Comparison of ENCODE assay signal across 16 mouse cellular contexts in the genomic region with DNA sequence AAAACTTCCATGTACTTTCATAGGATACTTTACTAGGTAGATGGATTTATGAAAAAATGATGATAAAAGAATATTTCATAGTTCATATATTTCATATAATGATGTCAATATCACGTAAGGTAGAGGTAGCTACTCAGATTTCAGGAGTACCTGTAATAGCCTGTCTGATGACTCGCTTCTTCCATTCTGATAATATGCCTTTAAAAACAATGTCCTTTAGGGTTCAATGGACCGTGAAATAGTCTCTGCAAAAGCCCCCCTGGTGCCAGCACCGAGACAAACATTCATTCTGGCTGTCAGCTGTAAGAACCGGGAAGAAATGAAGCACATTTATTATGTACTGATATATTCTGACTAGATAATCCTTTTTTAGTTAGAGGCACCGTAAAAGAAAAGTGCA.
DNase-seq lines count a peak whose midpoint lies in the region; ATAC-seq lines count a peak whose summit lies in the region.
"Had no signal": no experiment of that assay in that cellular context is flagged by ENCODE, and none has a peak within 500 bp of the region (broad histone marks: within the 10 kb centered on the region; RNA-seq: fewer than 3 reads in every experiment).

No protein-coding gene starts in this region.

- no peaks in the 10 kb centered on the region for H3K9me3 ChIP-seq in hindbrain, embryonic 11.5 days (ENCODE audit: control insufficient read depth, low read length)
- no peaks in the 10 kb centered on the region for H3K9me3 ChIP-seq in hindbrain, embryonic 16.5 days (ENCODE audit: control insufficient read depth, low read length)
- H3K9me3 ChIP-seq in neural tube, embryonic 12.5 days, result no peaks in the 10 kb centered on the region
- H3K9me3 ChIP-seq in neural tube, embryonic 15.5 days (replicated peaks), result no peaks in the 10 kb centered on the region
- no peaks in the 10 kb centered on the region for H3K9me3 ChIP-seq in midbrain, embryonic 16.5 days (replicated peaks; ENCODE audit: control insufficient read depth, low read length, poor library complexity, severe bottlenecking)
- H3K9me3 ChIP-seq: hindbrain, embryonic 15.5 days; limb, embryonic 12.5 days had no signal

- ATAC-seq in hindbrain, embryonic 11.5 days (ENCODE audit: low FRiP score), result peak; percentile 76; the same call in 1 of the 2 replicates
- no peak for ATAC-seq in hindbrain, embryonic 16.5 days
- peak; percentile 65 for ATAC-seq in neural tube, embryonic 12.5 days (ENCODE audit: low FRiP score, low read depth)
- ATAC-seq in neural tube, embryonic 15.5 days (ENCODE audit: low FRiP score), result no peak
- ATAC-seq in midbrain, embryonic 16.5 days, result 0 out of 2 replicates have a peak, but pooled peaks have one; percentile 36
- no peak for ATAC-seq in erythroblast, adult 5-6 weeks (replicated peaks; ENCODE audit: low FRiP score, poor library complexity, severe bottlenecking)
- ATAC-seq: liver, embryonic 12.5 days had no signal

- H3K36me3 ChIP-seq in hindbrain, embryonic 11.5 days (ENCODE audit: control insufficient read depth, insufficient read depth, low read length), result no peaks in the 10 kb centered on the region
- H3K36me3 ChIP-seq in hindbrain, embryonic 16.5 days (ENCODE audit: control insufficient read depth, insufficient read depth, low read length), result no peaks in the 10 kb centered on the region
- H3K36me3 ChIP-seq in neural tube, embryonic 12.5 days, result no peaks in the 10 kb centered on the region
- H3K36me3 ChIP-seq in neural tube, embryonic 15.5 days, result no peaks in the 10 kb centered on the region
- no peaks in the 10 kb centered on the region for H3K36me3 ChIP-seq in midbrain, embryonic 16.5 days (ENCODE audit: control insufficient read depth, insufficient read depth, low read length)
- H3K36me3 ChIP-seq: hindbrain, embryonic 15.5 days; limb, embryonic 12.5 days; liver, embryonic 12.5 days had no signal

- 37% methylated on average over 6 of the region's 6 CpGs for WGBS in hindbrain, embryonic 11.5 days
- WGBS in hindbrain, embryonic 16.5 days, result 15% methylated on average over 6 of the region's 6 CpGs
- 25% methylated on average over 6 of the region's 6 CpGs for WGBS in neural tube, embryonic 12.5 days
- 18% methylated on average over 6 of the region's 6 CpGs for WGBS in neural tube, embryonic 15.5 days
- WGBS in midbrain, embryonic 16.5 days, result 28% methylated on average over 6 of the region's 6 CpGs

- H3K27me3 ChIP-seq in hindbrain, embryonic 11.5 days (ENCODE audit: control insufficient read depth, insufficient read depth, low read length), result no peaks in the 10 kb centered on the region
- no peaks in the 10 kb centered on the region for H3K27me3 ChIP-seq in hindbrain, embryonic 16.5 days (replicated peaks; ENCODE audit: control insufficient read depth, insufficient read depth, low read length)
- no peaks in the 10 kb centered on the region for H3K27me3 ChIP-seq in neural tube, embryonic 12.5 days (replicated peaks)
- no peaks in the 10 kb centered on the region for H3K27me3 ChIP-seq in neural tube, embryonic 15.5 days (replicated peaks)
- H3K27me3 ChIP-seq in midbrain, embryonic 16.5 days (ENCODE audit: control insufficient read depth, insufficient read depth, low read depth, low read length), result no peaks in the 10 kb centered on the region
- H3K27me3 ChIP-seq: hindbrain, embryonic 15.5 days; limb, embryonic 12.5 days; liver, embryonic 12.5 days had no signal

- no peak overlapping the region for H3K4me3 ChIP-seq in hindbrain, embryonic 11.5 days (ENCODE audit: low read depth, low read length)
- no peak overlapping the region for H3K4me3 ChIP-seq in hindbrain, embryonic 16.5 days (ENCODE audit: low read length)
- H3K4me3 ChIP-seq in neural tube, embryonic 12.5 days, result no peak overlapping the region
- no peak overlapping the region for H3K4me3 ChIP-seq in neural tube, embryonic 15.5 days (replicated peaks)
- H3K4me3 ChIP-seq in midbrain, embryonic 16.5 days (ENCODE audit: low read depth, low read length), result no peak overlapping the region
- H3K4me3 ChIP-seq: hindbrain, embryonic 15.5 days; limb, embryonic 12.5 days; liver, embryonic 12.5 days had no signal

- no peak overlapping the region for H3K27ac ChIP-seq in hindbrain, embryonic 11.5 days (ENCODE audit: low read depth, low read length)
- no peak overlapping the region for H3K27ac ChIP-seq in hindbrain, embryonic 16.5 days (ENCODE audit: low read depth, low read length)
- no peak overlapping the region for H3K27ac ChIP-seq in neural tube, embryonic 12.5 days
- no peak overlapping the region for H3K27ac ChIP-seq in neural tube, embryonic 15.5 days (replicated peaks)
- no peak overlapping the region for H3K27ac ChIP-seq in midbrain, embryonic 16.5 days (ENCODE audit: low read length)
- H3K27ac ChIP-seq: hindbrain, embryonic 15.5 days; limb, embryonic 12.5 days; liver, embryonic 12.5 days had no signal

- H3K4me2 ChIP-seq in hindbrain, embryonic 11.5 days (replicated peaks; ENCODE audit: low read depth, low read length), result no peak overlapping the region
- H3K4me2 ChIP-seq in hindbrain, embryonic 16.5 days (ENCODE audit: low read length), result no peak overlapping the region
- H3K4me2 ChIP-seq in neural tube, embryonic 12.5 days (replicated peaks), result no peak overlapping the region
- no peak overlapping the region for H3K4me2 ChIP-seq in neural tube, embryonic 15.5 days
- H3K4me2 ChIP-seq in midbrain, embryonic 16.5 days (ENCODE audit: low read length), result no peak overlapping the region
- H3K4me2 ChIP-seq: hindbrain, embryonic 15.5 days; limb, embryonic 12.5 days; liver, embryonic 12.5 days; lung, embryonic 14.5 days had no signal

- DNase-seq in hindbrain, embryonic 11.5 days (ENCODE audit: low spot score), result peak; percentile 15
- no peak for DNase-seq in right cerebral cortex, postnatal 14 days
- DNase-seq: adrenal gland, adult 8-10 months; cerebellum, postnatal 14 days; kidney, adult 11 months; kidney, postnatal 10 days; lung, embryonic 14.5 days; lung, postnatal 36 days had no signal

- H3K4me1 ChIP-seq in hindbrain, embryonic 11.5 days (replicated peaks; ENCODE audit: control insufficient read depth, insufficient read depth, low read length), result no peaks in the 10 kb centered on the region
- H3K4me1 ChIP-seq in hindbrain, embryonic 16.5 days (ENCODE audit: control insufficient read depth, insufficient read depth, low read depth, low read length), result no peaks in the 10 kb centered on the region; the same call in 1 of the 2 replicates
- 0 out of 2 replicates have a peak, but pooled peaks cover 3% of the 10 kb centered on the region for H3K4me1 ChIP-seq in neural tube, embryonic 12.5 days
- no peaks in the 10 kb centered on the region for H3K4me1 ChIP-seq in neural tube, embryonic 15.5 days
- no peaks in the 10 kb centered on the region for H3K4me1 ChIP-seq in midbrain, embryonic 16.5 days (ENCODE audit: control insufficient read depth, insufficient read depth, low read length)
- H3K4me1 ChIP-seq: hindbrain, embryonic 15.5 days; limb, embryonic 12.5 days; liver, embryonic 12.5 days had no signal

- H3K9ac ChIP-seq in hindbrain, embryonic 11.5 days (ENCODE audit: low read depth, low read length), result no peak overlapping the region
- no peak overlapping the region for H3K9ac ChIP-seq in hindbrain, embryonic 16.5 days (ENCODE audit: low read depth, low read length)
- H3K9ac ChIP-seq in neural tube, embryonic 12.5 days, result no peak overlapping the region
- no peak overlapping the region for H3K9ac ChIP-seq in neural tube, embryonic 15.5 days (replicated peaks)
- no peak overlapping the region for H3K9ac ChIP-seq in midbrain, embryonic 16.5 days (ENCODE audit: low read depth, low read length)
- H3K9ac ChIP-seq: hindbrain, embryonic 15.5 days; limb, embryonic 12.5 days; liver, embryonic 12.5 days; lung, embryonic 14.5 days had no signal

Comparison
In these comparisons a context has a peak if more than half of its experiments do, and no peak if none do; other contexts are left out.
1. ATAC-seq: peak in hindbrain, embryonic 11.5 days (single experiment), neural tube, embryonic 12.5 days (single experiment) and midbrain, embryonic 16.5 days (single experiment); none in hindbrain, embryonic 16.5 days (single experiment), neural tube, embryonic 15.5 days (single experiment) and erythroblast, adult 5-6 weeks (single experiment).